Mouse (Mus musculus): ENCODE data around the gene Csnk1g2.

- TF ChIP-seq EP300 (optimal IDR thresholded peaks at IDR 0.05), result no peak
- no peak; the same call in 1 of the 2 replicates for TF ChIP-seq CTCF (IDR thresholded peaks at IDR 0.05; ENCODE audit: low read depth)
Observed at GRCm38 (mm10) chr10:80622661-80623456, at the start of gene Csnk1g2.
